Mouse (Mus musculus): Measurements from ENCODE around the gene Chmp1a. TPM values are rescaled to one million over a fixed set of nuclear protein-coding genes. Genes with fewer than 3 reads are reported as not detected.
"Not testable (repeated sequence)": the region's sequence is repeated elsewhere in the genome, so short reads cannot be mapped to it uniquely, and the experiment has no call there.

Gene Chmp1a
- polyA plus RNA-seq, 1 experiment from 2014 or later, result 175 TPM

DNA sequence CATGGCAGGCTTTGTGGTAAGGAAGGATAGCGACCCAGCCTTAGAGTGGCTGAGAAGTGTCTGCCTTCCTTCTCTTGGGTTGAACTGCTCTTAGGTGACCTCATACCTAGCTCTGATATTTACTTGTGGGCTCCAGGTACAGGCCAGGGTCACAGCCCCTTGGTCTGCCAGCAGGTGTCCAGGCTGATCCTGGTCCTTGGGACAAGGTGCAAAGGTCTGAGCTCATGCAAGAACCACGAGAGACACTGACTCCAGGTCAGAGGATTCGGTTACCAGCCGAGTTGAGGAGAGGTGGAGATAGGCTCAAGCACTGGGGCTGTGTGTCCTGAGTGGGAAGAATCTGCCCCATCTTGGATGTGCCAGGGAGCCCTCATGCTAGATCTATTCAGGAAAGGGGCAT, 31.8 kb upstream of the Chmp1a start:
- 91% methylated on average over 4 of the region's 4 CpGs for WGBS
- Histone ChIP-seq H3K9ac (no peak overlapping the region), H3K4me3 (no peak overlapping the region), H3K27ac (replicated peaks) (no peak overlapping the region), H3K36me3 (peaks cover 79% of the 10 kb centered on the region), H3K4me2 (no peak overlapping the region), H3K27me3 (no peaks in the 10 kb centered on the region), H3K4me1 (replicated peaks) (no peaks in the 10 kb centered on the region), H3K9me3 (no peaks in the 10 kb centered on the region)
- ATAC-seq (ENCODE audit: low read depth), result no peak

DNA sequence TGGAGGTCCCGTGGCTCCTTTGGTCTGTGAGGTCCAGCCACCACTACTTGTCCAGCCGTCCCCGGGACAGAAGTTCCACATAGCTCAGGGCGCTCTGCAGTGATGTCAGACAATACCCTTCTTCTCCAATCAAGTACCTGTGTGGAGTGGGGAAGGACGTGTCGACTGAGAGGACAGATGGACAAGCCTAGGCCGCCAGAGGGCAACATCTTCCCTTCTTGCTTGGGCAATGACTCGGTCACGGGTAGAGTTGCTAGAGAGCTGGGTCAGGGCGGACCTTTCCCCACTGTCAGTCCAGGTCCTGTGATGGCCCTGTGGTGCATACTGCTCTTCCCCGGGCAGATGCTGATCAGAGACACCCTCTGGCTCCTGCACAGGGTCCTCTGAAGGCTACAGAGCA, 30.5 kb upstream of the Chmp1a start:
- Histone ChIP-seq H3K4me2 (no peak overlapping the region), H3K4me1 (replicated peaks) (no peaks in the 10 kb centered on the region), H3K36me3 (peaks cover 66% of the 10 kb centered on the region), H3K27me3 (no peaks in the 10 kb centered on the region), H3K4me3 (no peak overlapping the region), H3K9me3 (no peaks in the 10 kb centered on the region), H3K27ac (replicated peaks) (no peak overlapping the region), H3K9ac (no peak overlapping the region)
- WGBS, result 72% methylated on average over 11 of the region's 11 CpGs
- ATAC-seq (ENCODE audit: low read depth), result no peak

DNA sequence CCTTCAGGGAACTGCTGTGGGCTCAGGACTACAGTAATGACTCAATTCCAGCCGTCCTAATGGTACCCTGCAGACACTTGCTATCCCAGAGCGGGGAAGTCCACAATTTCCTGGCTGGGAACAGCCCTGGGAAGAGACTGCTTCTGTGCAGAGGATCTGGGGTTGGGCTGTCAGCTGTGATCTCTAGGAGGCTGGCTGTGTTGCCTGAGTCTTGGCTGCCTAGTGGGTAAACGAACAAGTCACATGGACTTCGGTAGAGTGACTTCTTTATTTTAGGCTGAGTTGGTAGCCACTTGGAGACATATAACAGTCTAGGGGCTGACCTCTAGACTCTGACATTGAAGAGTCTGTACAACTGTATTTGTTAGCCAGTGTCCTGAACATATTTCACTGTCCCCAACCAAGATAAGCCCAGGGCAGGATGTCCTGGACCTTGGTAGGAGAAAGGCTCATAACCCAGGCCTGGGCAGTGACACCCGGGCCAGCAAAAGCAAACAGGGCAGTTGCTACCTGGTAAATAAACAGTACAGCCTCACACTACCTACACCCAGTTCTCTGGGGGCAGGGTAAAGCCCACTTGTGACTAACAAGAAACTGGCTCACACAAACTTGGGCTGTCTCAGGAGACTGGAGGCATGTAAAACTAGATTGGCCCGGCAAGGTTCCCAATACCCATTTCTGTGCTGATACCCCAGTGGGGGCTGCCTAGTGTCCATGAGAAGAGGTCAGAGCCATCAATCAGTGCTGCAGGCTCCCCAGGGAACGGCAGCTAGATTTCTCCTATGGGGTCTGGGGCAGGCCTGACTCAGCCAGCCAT, 29.8 kb upstream of the Chmp1a start:
- H3K36me3 ChIP-seq, result peaks cover 58% of the 10 kb centered on the region
- WGBS, result 86% methylated on average over 7 of the region's 7 CpGs
- no peak overlapping the region for H3K4me3 ChIP-seq
- H3K9me3 ChIP-seq, result no peaks in the 10 kb centered on the region
- H3K27me3 ChIP-seq, result no peaks in the 10 kb centered on the region
- no peak overlapping the region for H3K9ac ChIP-seq
- no peak overlapping the region for H3K4me2 ChIP-seq
- no peak for ATAC-seq (ENCODE audit: low read depth)
- no peaks in the 10 kb centered on the region for H3K4me1 ChIP-seq (replicated peaks)
- H3K27ac ChIP-seq (replicated peaks), result no peak overlapping the region

DNA sequence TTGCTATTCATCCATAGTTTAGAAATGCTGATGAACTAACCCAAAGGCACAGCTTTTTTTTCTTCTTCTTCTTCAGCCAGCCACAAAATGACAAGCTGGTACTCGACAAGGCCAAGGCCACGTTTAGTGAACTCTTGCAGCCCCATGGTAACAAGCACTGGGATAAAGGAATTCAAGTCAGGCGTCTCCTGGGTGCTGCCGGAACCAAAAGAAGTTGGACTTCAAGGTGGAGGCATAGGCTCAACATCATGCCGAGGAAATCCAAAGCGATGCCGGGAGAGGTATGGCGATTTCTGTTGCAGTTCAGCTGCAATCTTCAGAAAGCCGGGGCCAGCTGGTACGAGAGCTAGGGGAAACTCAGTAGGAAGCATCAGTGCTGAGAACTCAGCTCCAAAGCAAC, 26.8 kb upstream of the Chmp1a start:
- Histone ChIP-seq H3K4me3 (no peak overlapping the region), H3K27ac (replicated peaks) (no peak overlapping the region), H3K36me3 (peaks cover 29% of the 10 kb centered on the region), H3K4me2 (no peak overlapping the region), H3K4me1 (replicated peaks) (peaks cover 21% of the 10 kb centered on the region), H3K9me3 (no peaks in the 10 kb centered on the region), H3K27me3 (peaks cover 26% of the 10 kb centered on the region), H3K9ac (no peak overlapping the region)
- ATAC-seq (ENCODE audit: low read depth), result no peak
- 83% methylated on average over 10 of the region's 10 CpGs for WGBS

DNA sequence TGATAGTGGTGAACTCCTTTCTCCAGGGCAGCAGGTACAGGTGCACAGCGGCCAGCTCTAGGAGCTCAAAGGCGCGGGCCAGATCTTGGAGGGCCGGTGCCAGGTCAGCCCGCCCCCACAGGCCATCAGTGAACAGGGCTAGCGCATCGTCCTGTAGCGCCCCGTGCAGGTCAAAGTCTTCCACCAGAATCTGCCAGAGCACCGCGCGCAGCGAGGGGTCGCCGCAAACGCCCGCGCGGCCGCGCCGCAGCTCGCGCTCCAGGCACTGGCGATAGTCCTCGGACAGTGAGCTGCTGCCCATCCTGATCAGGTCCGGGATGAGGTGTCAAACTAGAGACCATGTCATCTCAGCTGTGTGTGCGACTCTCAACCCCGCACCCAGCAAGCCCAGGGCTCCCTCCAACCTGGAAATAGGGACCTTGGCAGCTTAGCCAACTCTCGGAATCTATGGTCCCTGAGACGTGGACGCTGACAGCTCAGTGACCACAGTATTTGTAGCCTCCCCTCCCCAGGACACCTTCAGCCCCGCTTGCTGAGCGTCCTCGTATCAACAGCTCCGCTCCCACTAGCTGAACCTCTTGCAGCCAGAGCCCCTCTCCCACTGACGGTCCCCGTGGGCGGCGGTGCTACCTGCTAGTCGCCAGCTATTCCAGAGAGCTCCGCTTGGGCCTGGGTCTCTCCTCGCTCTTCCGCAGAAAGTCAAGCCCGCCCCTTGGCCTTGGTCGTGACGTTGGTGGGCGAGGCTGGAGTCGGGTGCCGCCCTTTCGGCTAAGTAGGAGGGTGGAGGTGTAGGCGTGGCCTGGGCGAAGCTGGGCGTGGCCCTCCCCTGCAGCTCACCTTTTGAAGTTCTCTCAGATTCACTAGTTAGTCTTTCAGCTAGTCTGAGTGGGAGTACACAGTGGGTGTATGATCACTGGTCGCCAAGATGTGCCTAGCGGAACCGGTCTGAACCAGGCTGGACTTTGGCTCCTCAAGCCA, 23.2 kb upstream of the Chmp1a start, which contains the start of gene Spata2l:
TSS of gene Spata2l (minus strand) at position 714 of the 978 bp plus-strand sequence.
- ATAC-seq (ENCODE audit: low read depth), result peak; percentile 80
- peak within 1 kb of the TSS; percentile 69 for H3K9ac ChIP-seq
- H3K4me1 ChIP-seq (replicated peaks), result peaks cover 35% of the 10 kb centered on the region
- WGBS, result 1% methylated on average over 57 of the region's 57 CpGs
- peak within 1 kb of the TSS; percentile 45 for H3K4me3 ChIP-seq
- H3K27me3 ChIP-seq, result peaks cover 45% of the 10 kb centered on the region
- H3K36me3 ChIP-seq, result no peaks in the 10 kb centered on the region
- H3K9me3 ChIP-seq, result no peaks in the 10 kb centered on the region
- no peak within 1 kb of the TSS for H3K27ac ChIP-seq (replicated peaks)
- peak within 1 kb of the TSS; percentile 73 for H3K4me2 ChIP-seq

DNA sequence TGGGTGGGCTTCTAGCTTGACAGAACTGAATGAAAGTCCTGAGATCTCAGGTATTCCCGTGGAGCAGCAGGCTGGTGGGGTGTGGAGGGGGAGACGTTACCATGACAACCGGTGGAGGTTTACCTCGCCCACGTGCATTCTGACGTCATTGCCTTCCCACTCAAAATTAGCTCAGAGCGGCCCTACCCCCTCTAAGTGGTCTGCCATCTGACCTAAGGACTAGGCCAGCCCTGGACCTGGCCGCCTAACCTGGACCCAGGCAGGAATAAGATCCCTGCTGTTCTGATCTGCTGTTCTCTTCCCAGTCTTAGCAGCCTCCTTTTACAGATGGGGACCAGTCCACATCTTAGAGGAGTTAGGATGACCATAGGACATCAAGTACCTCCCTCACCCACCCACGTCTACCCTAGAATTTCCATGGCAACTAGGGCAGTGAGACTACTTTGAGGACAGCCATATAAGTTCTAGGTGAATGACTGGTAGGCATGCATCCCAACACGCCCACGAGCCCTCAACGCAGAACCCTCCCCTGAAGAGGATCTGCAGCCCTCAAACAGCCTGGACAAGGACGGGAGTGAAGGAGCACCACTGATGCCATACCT, 22.5 kb upstream of the Chmp1a start:
- ATAC-seq (ENCODE audit: low read depth), result no peak

DNA sequence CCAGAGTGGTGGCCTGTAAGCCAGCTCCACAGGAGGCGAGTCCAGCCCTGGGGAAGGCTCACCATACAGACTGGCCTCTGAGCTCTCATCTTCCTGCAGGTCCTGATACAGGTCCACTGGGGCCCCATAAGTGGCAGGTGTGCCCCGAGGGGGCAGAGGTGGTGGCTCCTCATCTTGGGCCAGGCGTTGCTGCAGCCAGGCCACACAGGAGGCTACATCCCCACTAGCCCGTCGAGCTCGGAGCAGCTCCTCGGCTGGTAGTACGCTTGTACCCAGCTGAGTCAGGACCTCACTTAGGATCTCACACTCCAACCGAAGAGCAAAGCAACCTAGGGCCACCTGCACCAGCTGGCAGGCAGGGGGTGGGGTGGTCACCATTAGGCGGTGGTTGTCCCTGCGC, 21.2 kb upstream of the Chmp1a start:
- Histone ChIP-seq H3K4me3 (no peak overlapping the region), H3K27me3 (peaks cover 45% of the 10 kb centered on the region), H3K9ac (no peak overlapping the region), H3K9me3 (no peaks in the 10 kb centered on the region), H3K36me3 (peaks cover 16% of the 10 kb centered on the region), H3K27ac (replicated peaks) (no peak overlapping the region), H3K4me2 (no peak overlapping the region), H3K4me1 (replicated peaks) (peaks cover 35% of the 10 kb centered on the region)
- 78% methylated on average over 11 of the region's 11 CpGs for WGBS
- ATAC-seq (ENCODE audit: low read depth), result no peak

More for the DNA sequence above, 22.5 kb upstream of the Chmp1a start:
- Histone ChIP-seq H3K36me3 (peaks cover 4% of the 10 kb centered on the region; the same call in 1 of the 2 replicates), H3K9me3 (no peaks in the 10 kb centered on the region), H3K9ac (peak overlapping the region; percentile 69), H3K4me2 (peak overlapping the region; percentile 73), H3K4me1 (replicated peaks) (peaks cover 35% of the 10 kb centered on the region), H3K27ac (replicated peaks) (no peak overlapping the region), H3K4me3 (peak overlapping the region; percentile 45), H3K27me3 (peaks cover 45% of the 10 kb centered on the region)
- WGBS, result 28% methylated on average over 13 of the region's 13 CpGs

DNA sequence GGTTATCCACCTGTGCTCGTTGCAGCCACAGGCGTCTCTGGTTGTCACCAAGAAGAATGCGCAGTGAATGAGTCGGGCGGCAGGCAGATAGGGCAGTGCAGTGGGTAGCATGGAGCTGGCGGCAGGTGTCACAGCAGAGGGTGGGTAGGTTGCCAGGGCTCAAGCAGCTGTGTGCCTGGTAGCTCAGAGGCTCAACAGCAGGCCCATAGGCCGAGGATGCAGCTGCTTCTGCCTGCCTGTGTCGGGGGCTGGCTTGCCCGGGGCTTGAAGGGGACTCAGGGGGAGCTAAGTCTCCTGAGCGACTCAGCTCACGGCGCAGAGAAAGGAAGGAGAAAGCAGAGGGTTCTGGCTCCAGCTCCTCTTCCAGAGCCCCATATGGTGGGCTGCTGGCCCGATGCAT, 20.7 kb upstream of the Chmp1a start:
- Histone ChIP-seq H3K4me3 (no peak overlapping the region), H3K4me2 (no peak overlapping the region), H3K4me1 (replicated peaks) (peaks cover 35% of the 10 kb centered on the region), H3K9ac (no peak overlapping the region), H3K27ac (replicated peaks) (no peak overlapping the region), H3K27me3 (peaks cover 45% of the 10 kb centered on the region), H3K36me3 (peaks cover 21% of the 10 kb centered on the region), H3K9me3 (no peaks in the 10 kb centered on the region)
- ATAC-seq (ENCODE audit: low read depth), result no peak
- 51% methylated on average over 13 of the region's 13 CpGs for WGBS

DNA sequence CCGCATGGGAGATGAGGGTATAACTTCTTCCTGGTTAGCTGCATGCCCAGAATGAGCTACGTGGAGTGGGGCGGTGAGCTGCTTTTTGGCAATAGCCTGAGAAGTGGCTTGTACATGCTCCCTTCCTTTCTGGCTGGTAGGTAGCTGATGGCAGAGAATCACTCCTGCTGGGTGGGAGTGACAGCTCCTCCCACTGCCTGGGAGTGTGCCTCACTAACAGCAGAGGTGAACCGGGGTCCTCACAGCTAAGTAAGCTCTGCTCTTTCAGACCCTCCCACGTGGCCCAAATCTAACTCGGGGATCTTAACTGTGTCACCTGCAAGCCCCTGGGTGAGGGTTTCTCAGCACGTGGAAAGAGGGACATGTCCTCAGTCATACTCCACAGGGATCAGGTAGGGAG, 20.0 kb upstream of the Chmp1a start:
- H3K27ac ChIP-seq (replicated peaks), result no peak overlapping the region
- no peaks in the 10 kb centered on the region for H3K9me3 ChIP-seq
- ATAC-seq (ENCODE audit: low read depth), result no peak
- no peak overlapping the region for H3K4me3 ChIP-seq
- peaks cover 35% of the 10 kb centered on the region for H3K4me1 ChIP-seq (replicated peaks)
- peaks cover 45% of the 10 kb centered on the region for H3K27me3 ChIP-seq
- H3K4me2 ChIP-seq, result no peak overlapping the region
- no peak overlapping the region for H3K9ac ChIP-seq
- peaks cover 29% of the 10 kb centered on the region for H3K36me3 ChIP-seq
- 27% methylated on average over 7 of the region's 7 CpGs for WGBS

DNA sequence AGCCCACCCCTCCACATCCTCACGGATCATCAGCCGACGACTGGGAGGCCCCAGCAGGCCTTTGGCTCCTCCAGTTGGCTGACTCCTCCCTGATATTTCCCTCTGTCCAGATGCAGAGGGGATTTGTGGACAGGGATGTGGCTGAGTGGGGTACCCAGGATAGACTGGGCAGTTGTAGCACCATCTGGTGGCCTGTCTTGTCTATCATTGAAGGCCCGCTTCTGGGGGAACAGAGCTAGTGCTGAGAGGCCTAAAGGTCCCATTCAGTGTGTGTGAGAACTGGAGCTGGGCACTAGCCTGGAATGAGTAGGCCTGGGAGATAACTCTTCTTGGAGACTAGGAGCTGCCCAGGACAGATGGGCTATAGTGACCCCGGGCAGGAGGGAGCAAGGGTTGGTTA, 19.2 kb upstream of the Chmp1a start:
- Histone ChIP-seq H3K9ac (no peak overlapping the region), H3K27me3 (peaks cover 40% of the 10 kb centered on the region), H3K4me3 (no peak overlapping the region), H3K27ac (replicated peaks) (no peak overlapping the region), H3K4me1 (replicated peaks) (peaks cover 35% of the 10 kb centered on the region), H3K9me3 (no peaks in the 10 kb centered on the region), H3K4me2 (no peak overlapping the region), H3K36me3 (peaks cover 37% of the 10 kb centered on the region)
- no peak for ATAC-seq (ENCODE audit: low read depth)
- 55% methylated on average over 5 of the region's 5 CpGs for WGBS

DNA sequence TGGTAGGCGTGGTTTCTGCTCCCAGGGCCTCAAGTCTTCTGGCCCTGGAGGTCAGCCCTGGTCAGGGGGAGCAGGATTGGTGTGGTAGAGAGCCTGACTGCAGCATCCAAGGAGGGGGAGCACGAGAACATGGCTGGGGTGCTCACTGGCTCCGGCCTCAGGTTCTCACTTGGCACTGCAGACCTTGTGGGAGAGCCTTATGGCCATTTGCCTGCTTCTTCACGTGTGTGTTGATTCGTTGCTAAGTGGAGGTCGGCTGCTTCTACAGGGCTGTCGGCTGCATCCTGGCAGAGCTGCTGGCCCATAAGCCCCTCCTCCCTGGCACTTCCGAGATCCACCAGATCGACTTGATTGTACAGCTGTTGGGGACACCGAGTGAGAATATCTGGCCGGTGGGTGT, 17.8 kb upstream of the Chmp1a start:
- ATAC-seq (ENCODE audit: low read depth); H3K27ac ChIP-seq (replicated peaks); H3K9me3 ChIP-seq; H3K9ac ChIP-seq; H3K4me3 ChIP-seq; H3K4me2 ChIP-seq: not testable (repeated sequence)
- WGBS, result 89% methylated on average over 11 of the region's 11 CpGs
- Histone ChIP-seq H3K4me1 (replicated peaks) (peaks cover 32% of the 10 kb centered on the region), H3K36me3 (peaks cover 39% of the 10 kb centered on the region), H3K27me3 (peaks cover 29% of the 10 kb centered on the region)

DNA sequence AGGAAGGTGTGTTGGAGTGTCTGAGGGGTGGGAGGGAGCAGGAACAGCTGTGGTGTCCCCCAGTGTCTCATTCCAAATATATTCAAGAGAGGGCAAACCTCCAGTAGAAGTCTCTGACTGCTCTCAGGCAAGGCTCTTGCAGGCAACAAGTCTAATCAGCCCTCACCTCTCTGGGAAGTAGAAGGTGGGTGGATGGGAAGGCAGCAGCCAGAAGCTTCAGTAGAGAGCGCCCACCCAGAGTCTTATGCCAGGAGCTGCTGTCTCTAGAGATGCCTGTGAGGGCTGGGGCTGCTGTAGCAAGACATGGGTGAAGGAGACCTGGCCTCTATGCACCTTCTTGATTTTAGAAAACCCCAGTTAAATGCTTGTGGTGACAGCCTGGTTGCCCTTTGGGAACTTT, 15.9 kb upstream of the Chmp1a start:
- H3K36me3 ChIP-seq, result peaks cover 39% of the 10 kb centered on the region
- H3K9me3 ChIP-seq, result no peaks in the 10 kb centered on the region
- peaks cover 25% of the 10 kb centered on the region for H3K4me1 ChIP-seq (replicated peaks)
- peaks cover 10% of the 10 kb centered on the region for H3K27me3 ChIP-seq
- H3K27ac ChIP-seq (replicated peaks), result no peak overlapping the region
- no peak overlapping the region for H3K4me2 ChIP-seq
- ATAC-seq (ENCODE audit: low read depth), result no peak
- 95% methylated on average over 1 of the region's 1 CpGs for WGBS
- no peak overlapping the region for H3K9ac ChIP-seq
- no peak overlapping the region for H3K4me3 ChIP-seq

All from neural tube, embryonic 13.5 days (tissue).